Mouse (Mus musculus): ENCODE measurements at regions not wholly inside any gene's neighbourhood (a gene's known extent, or its start where the extent isn't known, plus 50 kb on each side); places are given as distances from the start of the nearest gene placed in this dataset.
"Not testable (repeated sequence)": the region's sequence is repeated elsewhere in the genome, so short reads cannot be mapped to it uniquely, and the experiment has no call there.

GRCm38 (mm10) chr3:6859866-6860180 is 239.6 kb upstream of the 1700008P02Rik start:
- Histone ChIP-seq H3K4me2 (ENCODE audit: low read depth, low read length) (no peak overlapping the region), H3K27me3 (ENCODE audit: control insufficient read depth, insufficient read depth, low read depth, low read length) (no peaks in the 10 kb centered on the region), H3K9ac (ENCODE audit: low read length) (no peak overlapping the region), H3K4me1 (replicated peaks; ENCODE audit: control insufficient read depth, insufficient read depth, low read length) (no peaks in the 10 kb centered on the region), H3K36me3 (ENCODE audit: control insufficient read depth, insufficient read depth, low read length) (no peaks in the 10 kb centered on the region), H3K4me3 (ENCODE audit: low read length) (no peak overlapping the region), H3K27ac (ENCODE audit: low read length) (no peak overlapping the region), H3K9me3 (ENCODE audit: control insufficient read depth, low read length) (no peaks in the 10 kb centered on the region)
- 73% methylated on average over 2 of the region's 2 CpGs for WGBS
- ATAC-seq (ENCODE audit: low read depth) = no peak

- Histone ChIP-seq H3K4me2 (ENCODE audit: low read depth, low read length) (no peak overlapping the region), H3K9ac (ENCODE audit: low read length) (no peak overlapping the region), H3K27ac (ENCODE audit: low read length) (no peak overlapping the region), H3K9me3 (ENCODE audit: control insufficient read depth, low read length) (no peaks in the 10 kb centered on the region), H3K4me3 (ENCODE audit: low read length) (no peak overlapping the region), H3K36me3 (ENCODE audit: control insufficient read depth, insufficient read depth, low read length) (no peaks in the 10 kb centered on the region), H3K27me3 (ENCODE audit: control insufficient read depth, insufficient read depth, low read depth, low read length) (no peaks in the 10 kb centered on the region), H3K4me1 (replicated peaks; ENCODE audit: control insufficient read depth, insufficient read depth, low read length) (no peaks in the 10 kb centered on the region)
- WGBS = 50% methylated on average over 4 of the region's 4 CpGs
- ATAC-seq (ENCODE audit: low read depth) = no peak
Observed at GRCm38 (mm10) chr3:6858982-6859865, 239.0 kb upstream of the 1700008P02Rik start.

GRCm38 (mm10) chr3:6819332-6819731 is 199.1 kb upstream of the 1700008P02Rik start:
- H3K27ac ChIP-seq (ENCODE audit: low read length) = no peak overlapping the region
- H3K9ac ChIP-seq (ENCODE audit: low read length) = no peak overlapping the region
- 56% methylated on average over 7 of the region's 7 CpGs for WGBS

GRCm38 (mm10) chr3:6812346-6812745 is 192.1 kb upstream of the 1700008P02Rik start:
- Histone ChIP-seq H3K27me3 (ENCODE audit: control insufficient read depth, insufficient read depth, low read depth, low read length) (no peaks in the 10 kb centered on the region), H3K4me1 (replicated peaks; ENCODE audit: control insufficient read depth, insufficient read depth, low read length) (no peaks in the 10 kb centered on the region), H3K36me3 (ENCODE audit: control insufficient read depth, insufficient read depth, low read length) (no peaks in the 10 kb centered on the region), H3K9ac (ENCODE audit: low read length) (no peak overlapping the region), H3K4me2 (ENCODE audit: low read depth, low read length) (no peak overlapping the region), H3K4me3 (ENCODE audit: low read length) (no peak overlapping the region), H3K9me3 (ENCODE audit: control insufficient read depth, low read length) (no peaks in the 10 kb centered on the region), H3K27ac (ENCODE audit: low read length) (no peak overlapping the region)
- 29% methylated on average over 2 of the region's 2 CpGs for WGBS
- ATAC-seq (ENCODE audit: low read depth) = no peak

More at GRCm38 (mm10) chr3:6819332-6819731, 199.1 kb upstream of the 1700008P02Rik start:
- Histone ChIP-seq H3K9me3 (ENCODE audit: control insufficient read depth, low read length) (no peaks in the 10 kb centered on the region), H3K4me3 (ENCODE audit: low read length) (no peak overlapping the region), H3K27me3 (ENCODE audit: control insufficient read depth, insufficient read depth, low read depth, low read length) (no peaks in the 10 kb centered on the region), H3K36me3 (ENCODE audit: control insufficient read depth, insufficient read depth, low read length) (no peaks in the 10 kb centered on the region), H3K4me1 (replicated peaks; ENCODE audit: control insufficient read depth, insufficient read depth, low read length) (no peaks in the 10 kb centered on the region), H3K4me2 (ENCODE audit: low read depth, low read length) (no peak overlapping the region)
- ATAC-seq (ENCODE audit: low read depth) = no peak

- no peak for ATAC-seq (ENCODE audit: low read depth)
Observed at GRCm38 (mm10) chr3:6809381-6809950, 189.2 kb upstream of the 1700008P02Rik start.

GRCm38 (mm10) chr3:6800092-6800716 is 180.0 kb upstream of the 1700008P02Rik start:
- H3K4me2 ChIP-seq (ENCODE audit: low read depth, low read length); H3K27ac ChIP-seq (ENCODE audit: low read length); ATAC-seq (ENCODE audit: low read depth); H3K27me3 ChIP-seq (ENCODE audit: control insufficient read depth, insufficient read depth, low read depth, low read length); H3K4me1 ChIP-seq (replicated peaks; ENCODE audit: control insufficient read depth, insufficient read depth, low read length); H3K9ac ChIP-seq (ENCODE audit: low read length); H3K9me3 ChIP-seq (ENCODE audit: control insufficient read depth, low read length); H3K36me3 ChIP-seq (ENCODE audit: control insufficient read depth, insufficient read depth, low read length); H3K4me3 ChIP-seq (ENCODE audit: low read length): not testable (repeated sequence)
- WGBS = 94% methylated on average over 33 of the region's 37 CpGs

More at GRCm38 (mm10) chr3:6809381-6809950, 189.2 kb upstream of the 1700008P02Rik start:
- H3K36me3 ChIP-seq (ENCODE audit: control insufficient read depth, insufficient read depth, low read length) = no peaks in the 10 kb centered on the region
- no peaks in the 10 kb centered on the region for H3K9me3 ChIP-seq (ENCODE audit: control insufficient read depth, low read length)
- H3K27me3 ChIP-seq (ENCODE audit: control insufficient read depth, insufficient read depth, low read depth, low read length) = no peaks in the 10 kb centered on the region
- 36% methylated on average over 2 of the region's 2 CpGs for WGBS
- no peak overlapping the region for H3K27ac ChIP-seq (ENCODE audit: low read length)
- no peak overlapping the region for H3K4me3 ChIP-seq (ENCODE audit: low read length)
- no peak overlapping the region for H3K4me2 ChIP-seq (ENCODE audit: low read depth, low read length)
- H3K9ac ChIP-seq (ENCODE audit: low read length) = no peak overlapping the region
- no peaks in the 10 kb centered on the region for H3K4me1 ChIP-seq (replicated peaks; ENCODE audit: control insufficient read depth, insufficient read depth, low read length)

GRCm38 (mm10) chr3:6768506-6768905 is 148.3 kb upstream of the 1700008P02Rik start:
- no peaks in the 10 kb centered on the region for H3K27me3 ChIP-seq (ENCODE audit: control insufficient read depth, insufficient read depth, low read depth, low read length)
- H3K9me3 ChIP-seq (ENCODE audit: control insufficient read depth, low read length) = no peaks in the 10 kb centered on the region
- H3K9ac ChIP-seq (ENCODE audit: low read length) = no peak overlapping the region
- H3K27ac ChIP-seq (ENCODE audit: low read length) = no peak overlapping the region
- no peak overlapping the region for H3K4me2 ChIP-seq (ENCODE audit: low read depth, low read length)
- no peak for ATAC-seq (ENCODE audit: low read depth)
- WGBS = 78% methylated on average over 2 of the region's 2 CpGs
- H3K4me3 ChIP-seq (ENCODE audit: low read length) = no peak overlapping the region
- H3K36me3 ChIP-seq (ENCODE audit: control insufficient read depth, insufficient read depth, low read length) = no peaks in the 10 kb centered on the region
- H3K4me1 ChIP-seq (replicated peaks; ENCODE audit: control insufficient read depth, insufficient read depth, low read length) = no peaks in the 10 kb centered on the region

- not testable (repeated sequence) for H3K4me3 ChIP-seq (ENCODE audit: low read length); H3K4me2 ChIP-seq (ENCODE audit: low read depth, low read length); H3K27me3 ChIP-seq (ENCODE audit: control insufficient read depth, insufficient read depth, low read depth, low read length); H3K36me3 ChIP-seq (ENCODE audit: control insufficient read depth, insufficient read depth, low read length); H3K9me3 ChIP-seq (ENCODE audit: control insufficient read depth, low read length); H3K4me1 ChIP-seq (replicated peaks; ENCODE audit: control insufficient read depth, insufficient read depth, low read length); ATAC-seq (ENCODE audit: low read depth); H3K27ac ChIP-seq (ENCODE audit: low read length); H3K9ac ChIP-seq (ENCODE audit: low read length)
Observed at GRCm38 (mm10) chr3:6768085-6768484, 147.8 kb upstream of the 1700008P02Rik start.

GRCm38 (mm10) chr3:6759172-6759571 is 138.9 kb upstream of the 1700008P02Rik start:
- no peaks in the 10 kb centered on the region for H3K27me3 ChIP-seq (ENCODE audit: control insufficient read depth, insufficient read depth, low read depth, low read length)
- no peaks in the 10 kb centered on the region for H3K36me3 ChIP-seq (ENCODE audit: control insufficient read depth, insufficient read depth, low read length)
- no peak overlapping the region for H3K4me3 ChIP-seq (ENCODE audit: low read length)
- 31% methylated on average over 1 of the region's 1 CpGs for WGBS
- H3K9ac ChIP-seq (ENCODE audit: low read length) = no peak overlapping the region
- no peaks in the 10 kb centered on the region for H3K4me1 ChIP-seq (replicated peaks; ENCODE audit: control insufficient read depth, insufficient read depth, low read length)
- no peak overlapping the region for H3K4me2 ChIP-seq (ENCODE audit: low read depth, low read length)
- H3K27ac ChIP-seq (ENCODE audit: low read length) = no peak overlapping the region
- H3K9me3 ChIP-seq (ENCODE audit: control insufficient read depth, low read length) = no peaks in the 10 kb centered on the region
- ATAC-seq (ENCODE audit: low read depth) = no peak
